Mouse (Mus musculus): ENCODE data around the gene Hist1h1e.

GRCm38 (mm10) chr13:23610393-23610792 lies 12.0 kb downstream of the Hist1h1e start:
- TF ChIP-seq POLR2A (IDR thresholded peaks at IDR 0.05; ENCODE audit: control insufficient read depth, low read depth, low read length) (no peak), CTCF (IDR thresholded peaks at IDR 0.05; ENCODE audit: control insufficient read depth, insufficient read depth, insufficient replicate concordance, low read depth, low read length) (no peak)

Measured in testis, adult 2 months (tissue).